Mouse (Mus musculus): ENCODE measurements around the gene Ankrd63.

GRCm38 (mm10) chr2:118743261-118743943 is 39.6 kb upstream of the Ankrd63 start:
- TF ChIP-seq POLR2A (IDR thresholded peaks at IDR 0.05; ENCODE audit: extremely low read depth, insufficient read depth, low read length) (no peak), CTCF (IDR thresholded peaks at IDR 0.05; ENCODE audit: extremely low read depth, insufficient read depth, low read length) (peak; percentile 73)
